Mouse (Mus musculus) limb, embryonic 14.5 days (tissue): ENCODE measurements at regions not wholly inside any gene's neighbourhood (a gene's known extent, or its start where the extent isn't known, plus 50 kb on each side); places are given as distances from the start of the nearest gene placed in this dataset.

Experiments used
- ATAC-seq: fragments of 200-750 bp; cut with Nextera tagmentation; 2 replicates; pipeline ENCODE4 v1.8.0; 2017; ENCODE audit warnings: low read depth, moderate number of reproducible peaks, moderate TSS enrichment; ENCODE audit not compliant: low FRiP score
- DNase-seq: peaks from one replicate; pipeline ENCODE4 v3.0.0-alpha.2; 2015; ENCODE audit warnings: low spot score
- H3K27ac ChIP-seq: fragments of 300-500 bp; sonication (generic); replicated peaks from 2 replicates; pipeline ENCODE4 v1.5.1; 2014; ENCODE audit warnings: low read depth, mild to moderate bottlenecking, low read length, moderate library complexity, mixed read lengths
- H3K27me3 ChIP-seq: fragments of 300-500 bp; sonication (generic); 2 replicates; pipeline ENCODE4 v1.6.1; 2014; ENCODE audit warnings: low read length, mixed read lengths; ENCODE audit not compliant: control insufficient read depth, insufficient read depth
- H3K36me3 ChIP-seq: fragments of 300-500 bp; sonication (generic); 2 replicates; pipeline ENCODE4 v1.6.1; 2014; ENCODE audit warnings: mild to moderate bottlenecking, low read length, moderate library complexity, mixed read lengths; ENCODE audit not compliant: control insufficient read depth, insufficient read depth
- H3K4me1 ChIP-seq: fragments of 300-500 bp; sonication (generic); 2 replicates; pipeline ENCODE4 v1.6.1; 2014; ENCODE audit warnings: antibody characterized with exemption, low read length, mixed read lengths; ENCODE audit not compliant: control insufficient read depth, insufficient read depth
- H3K4me2 ChIP-seq: fragments of 300-500 bp; sonication (generic); replicated peaks from 2 replicates; pipeline ENCODE4 v1.6.1; 2014; ENCODE audit warnings: low read depth, mild to moderate bottlenecking, low read length, moderate library complexity; ENCODE audit not compliant: severe bottlenecking
- H3K4me3 ChIP-seq: fragments of 300-500 bp; sonication (generic); replicated peaks from 2 replicates; pipeline ENCODE4 v1.5.1; 2014; ENCODE audit warnings: low read length
- H3K9ac ChIP-seq: fragments of 300-500 bp; sonication (generic); 2 replicates; pipeline ENCODE4 v1.6.1; 2014; ENCODE audit warnings: mild to moderate bottlenecking, low read depth, low read length, moderate library complexity; ENCODE audit not compliant: severe bottlenecking
- H3K9me3 ChIP-seq: fragments of 300-500 bp; sonication (generic); 2 replicates; pipeline ENCODE4 v1.6.1; 2016; ENCODE audit warnings: low read length; ENCODE audit not compliant: control insufficient read depth
- POLR2A ChIP-seq: fragments of 200-500 bp; IDR thresholded peaks from 2 replicates; pipeline ENCODE4 v1.8.0; 2012; ENCODE audit warnings: inconsistent platforms, mild to moderate bottlenecking, moderate library complexity, borderline replicate concordance; ENCODE audit not compliant: insufficient read depth, insufficient read length; ENCODE audit errors: extremely low read depth
- WGBS: fragments of 180-500 bp; shearing (Covaris S2); extraction: QIAGEN DNeasy Blood & Tissue Kit; methylation state at CpG from one replicate; pipeline ENCODE4 v1.1.7; 2014; 5-methylcytosine and 5-hydroxymethylcytosine counted together

DNA sequence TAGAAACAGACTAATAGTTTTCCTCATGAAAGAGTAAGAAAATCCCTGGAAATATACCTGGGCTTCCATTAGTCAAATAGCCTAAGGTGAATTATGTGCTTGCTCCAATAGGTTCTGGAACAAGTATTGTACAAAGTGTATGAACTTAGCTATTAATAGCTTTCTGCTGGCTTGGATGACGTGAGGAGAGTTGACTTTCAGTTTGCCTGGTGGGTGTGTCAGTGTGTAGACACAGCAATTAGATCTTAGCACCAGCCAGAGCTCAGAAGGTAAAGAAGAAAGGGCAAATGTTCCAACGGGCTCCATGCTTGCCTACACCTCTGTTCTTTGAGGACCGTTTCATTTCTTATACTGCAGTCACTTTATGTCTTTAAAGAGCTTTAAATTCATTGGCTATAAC, 654.8 kb upstream of the Mef2c start:
- WGBS: 45% methylated on average over 3 of the region's 3 CpGs

GRCm38 (mm10) chr13:82869869-82870268, 634.0 kb upstream of the Mef2c start:
- DNase-seq (no peak), ATAC-seq (no peak)
- H3K36me3 ChIP-seq: no peaks in the 10 kb centered on the region
- H3K4me1 ChIP-seq: no peaks in the 10 kb centered on the region
- no peak overlapping the region for H3K9ac ChIP-seq
- no peak for TF ChIP-seq POLR2A
- no peaks in the 10 kb centered on the region for H3K9me3 ChIP-seq
- no peak overlapping the region for H3K4me2 ChIP-seq
- no peaks in the 10 kb centered on the region for H3K27me3 ChIP-seq
- no peak overlapping the region for H3K27ac ChIP-seq
- no peak overlapping the region for H3K4me3 ChIP-seq

More for the DNA sequence above, 654.8 kb upstream of the Mef2c start:
- no peaks in the 10 kb centered on the region for H3K9me3 ChIP-seq
- H3K4me1 ChIP-seq: no peaks in the 10 kb centered on the region
- H3K9ac ChIP-seq: no peak overlapping the region
- no peaks in the 10 kb centered on the region for H3K27me3 ChIP-seq
- TF ChIP-seq POLR2A: no peak
- no peak overlapping the region for H3K4me2 ChIP-seq
- ATAC-seq: no peak
- no peak overlapping the region for H3K4me3 ChIP-seq
- H3K36me3 ChIP-seq: no peaks in the 10 kb centered on the region
- no peak for DNase-seq
- no peak overlapping the region for H3K27ac ChIP-seq

DNA sequence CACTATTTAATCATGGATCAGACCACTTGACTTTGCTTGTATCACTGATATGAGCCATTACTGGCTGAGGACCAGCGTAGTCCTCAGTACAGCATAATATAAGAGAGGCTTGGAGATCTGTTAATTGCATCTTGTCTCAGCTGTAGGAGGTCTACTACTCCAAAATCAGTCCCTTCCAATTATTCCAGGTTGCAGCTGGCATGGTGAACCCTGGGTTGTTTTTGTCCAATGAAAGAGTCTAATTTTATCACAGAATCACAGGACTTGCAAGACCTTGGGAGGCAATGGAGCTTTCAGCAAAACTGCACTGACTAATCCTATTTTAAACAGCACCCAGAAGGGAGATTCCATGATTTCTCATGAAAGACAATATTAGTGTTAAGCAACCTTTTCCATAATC, 629.7 kb upstream of the Mef2c start:
- WGBS: 69% methylated on average over 1 of the region's 1 CpGs
- Histone ChIP-seq H3K9me3 (no peaks in the 10 kb centered on the region), H3K27me3 (no peaks in the 10 kb centered on the region), H3K4me1 (no peaks in the 10 kb centered on the region), H3K36me3 (no peaks in the 10 kb centered on the region), H3K4me3 (no peak overlapping the region), H3K4me2 (no peak overlapping the region), H3K9ac (no peak overlapping the region), H3K27ac (no peak overlapping the region)
- DNase-seq: no peak
- no peak for TF ChIP-seq POLR2A
- no peak for ATAC-seq

DNA sequence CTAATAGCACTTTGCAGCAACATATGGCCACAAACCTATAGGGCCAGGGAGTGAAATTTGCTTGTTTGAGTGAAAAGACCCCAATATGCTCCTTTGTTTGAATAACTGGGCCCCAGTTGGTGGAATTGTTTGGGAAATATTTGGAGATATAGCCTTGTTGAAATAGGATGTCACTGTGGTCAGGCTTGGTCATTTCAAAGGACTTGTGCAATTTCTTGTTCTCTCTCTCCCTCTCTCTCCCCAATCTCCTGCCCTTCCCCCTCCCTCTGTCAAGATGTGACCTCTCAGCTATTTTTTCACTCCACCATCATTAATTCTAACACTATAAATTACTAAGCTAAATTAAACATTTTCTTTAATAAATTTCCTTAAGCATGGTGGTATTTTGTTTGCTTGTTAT, 620.5 kb upstream of the Mef2c start:
- no peak for ATAC-seq
- no peak overlapping the region for H3K4me2 ChIP-seq
- H3K9ac ChIP-seq: no peak overlapping the region

DNA sequence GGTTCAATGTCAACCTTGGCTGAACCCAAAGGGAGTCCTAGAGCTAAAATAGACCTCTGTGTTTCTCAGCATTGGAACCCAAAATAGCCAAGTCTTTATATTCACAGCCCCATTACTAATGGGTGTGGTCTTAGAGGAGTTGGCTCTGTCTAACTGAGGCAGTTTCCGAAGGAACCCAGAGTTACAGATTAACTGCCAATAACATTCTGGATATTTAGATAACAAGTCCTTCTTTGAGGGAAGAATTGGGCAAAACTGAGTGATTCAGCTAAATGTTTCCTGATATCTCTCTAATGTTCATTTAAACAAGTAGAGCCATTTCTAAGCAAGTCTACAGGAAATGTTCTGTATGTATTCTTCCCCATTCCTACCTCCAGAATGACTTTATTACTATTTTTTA, 615.1 kb upstream of the Mef2c start:
- ATAC-seq: no peak
- no peaks in the 10 kb centered on the region for H3K4me1 ChIP-seq
- no peak overlapping the region for H3K27ac ChIP-seq
- H3K36me3 ChIP-seq: no peaks in the 10 kb centered on the region
- no peaks in the 10 kb centered on the region for H3K27me3 ChIP-seq
- TF ChIP-seq POLR2A: no peak
- no peak for DNase-seq
- H3K4me2 ChIP-seq: no peak overlapping the region
- WGBS: 94% methylated on average over 1 of the region's 1 CpGs
- H3K9me3 ChIP-seq: no peaks in the 10 kb centered on the region
- no peak overlapping the region for H3K9ac ChIP-seq
- H3K4me3 ChIP-seq: no peak overlapping the region

More for the DNA sequence above, 620.5 kb upstream of the Mef2c start:
- no peak for TF ChIP-seq POLR2A
- no peak for DNase-seq
- Histone ChIP-seq H3K36me3 (no peaks in the 10 kb centered on the region), H3K27ac (no peak overlapping the region), H3K9me3 (no peaks in the 10 kb centered on the region), H3K4me3 (no peak overlapping the region), H3K4me1 (no peaks in the 10 kb centered on the region), H3K27me3 (no peaks in the 10 kb centered on the region)

GRCm38 (mm10) chr13:82892731-82893130, 611.1 kb upstream of the Mef2c start:
- no peak for ATAC-seq
- H3K27ac ChIP-seq: no peak overlapping the region
- H3K4me3 ChIP-seq: no peak overlapping the region
- peak; percentile 15 for DNase-seq
- no peak for TF ChIP-seq POLR2A
- 63% methylated on average over 2 of the region's 2 CpGs for WGBS
- no peaks in the 10 kb centered on the region for H3K4me1 ChIP-seq
- no peaks in the 10 kb centered on the region for H3K27me3 ChIP-seq
- H3K36me3 ChIP-seq: no peaks in the 10 kb centered on the region
- no peak overlapping the region for H3K4me2 ChIP-seq
- no peak overlapping the region for H3K9ac ChIP-seq
- no peaks in the 10 kb centered on the region for H3K9me3 ChIP-seq
